Mouse (Mus musculus) cortical plate, adult 2 months (tissue): Measurements from ENCODE around the gene Fkbp5. TPM values are rescaled to one million over a fixed set of nuclear protein-coding genes. Genes with fewer than 3 reads are reported as not detected.

Source experiments
- H3K27ac ChIP-seq: fragments of 200-500 bp; 2 replicates; pipeline ENCODE4 v1.5.1; 2012; ENCODE audit warnings: low read length, control low read depth, inconsistent platforms; ENCODE audit not compliant: insufficient read depth
- H3K4me1 ChIP-seq: fragments of 200-500 bp; 2 replicates; pipeline ENCODE4 v1.6.1; 2011; ENCODE audit warnings: low read length; ENCODE audit not compliant: control insufficient read depth, insufficient read depth
- H3K4me3 ChIP-seq: fragments of 200-500 bp; 2 replicates; pipeline ENCODE4 v1.5.1; 2011; ENCODE audit warnings: mild to moderate bottlenecking, low read length, control low read depth; ENCODE audit not compliant: insufficient read depth
- CTCF ChIP-seq: fragments of 200-500 bp; IDR thresholded peaks from 2 replicates; pipeline ENCODE4 v1.5.1; 2011; ENCODE audit warnings: mild to moderate bottlenecking, control low read depth, low read length; ENCODE audit not compliant: insufficient read depth; ENCODE audit errors: extremely low read depth
- POLR2A ChIP-seq: fragments of 200-500 bp; IDR thresholded peaks from 2 replicates; pipeline ENCODE4 v1.6.1; 2011; ENCODE audit warnings: mild to moderate bottlenecking, low read length, control low read depth; ENCODE audit not compliant: insufficient read depth; ENCODE audit errors: extremely low read depth
- polyA plus RNA-seq: library from polyadenylated mRNA; depleted of rRNA; stranded (reverse); fragments of >200 nt; gene quantifications from 2 replicates; pipeline ENCODE4 v1.2.3, GENCODE M21; 2012; rRNA removed

Fkbp5 gene
- polyA plus RNA-seq, 1 experiment = 13.5 TPM

DNA sequence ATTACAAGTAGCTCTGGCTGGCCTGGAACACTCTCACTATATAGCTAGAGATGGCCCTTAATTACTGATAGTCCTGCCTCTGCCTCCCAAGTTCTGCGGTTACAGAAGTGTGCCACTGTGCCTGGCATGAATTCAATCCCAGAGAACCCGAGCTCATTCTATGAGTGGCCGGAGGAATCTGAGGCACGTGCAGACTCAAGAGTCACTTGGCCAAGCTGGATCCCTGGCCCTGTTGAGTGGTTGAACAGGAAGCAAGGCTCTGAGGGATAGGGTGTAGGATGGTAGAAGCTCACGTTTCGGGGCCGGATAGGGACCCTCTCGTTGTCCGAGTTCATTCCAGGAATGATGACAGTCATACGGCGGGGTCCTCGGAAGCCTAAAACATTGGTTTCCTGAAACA, 161.5 kb downstream of the Fkbp5 start:
- TF ChIP-seq POLR2A = no peak
- TF ChIP-seq CTCF = no peak
- no peak overlapping the region for H3K4me3 ChIP-seq
- H3K4me1 ChIP-seq = no peaks in the 10 kb centered on the region
- H3K27ac ChIP-seq = no peak overlapping the region

DNA sequence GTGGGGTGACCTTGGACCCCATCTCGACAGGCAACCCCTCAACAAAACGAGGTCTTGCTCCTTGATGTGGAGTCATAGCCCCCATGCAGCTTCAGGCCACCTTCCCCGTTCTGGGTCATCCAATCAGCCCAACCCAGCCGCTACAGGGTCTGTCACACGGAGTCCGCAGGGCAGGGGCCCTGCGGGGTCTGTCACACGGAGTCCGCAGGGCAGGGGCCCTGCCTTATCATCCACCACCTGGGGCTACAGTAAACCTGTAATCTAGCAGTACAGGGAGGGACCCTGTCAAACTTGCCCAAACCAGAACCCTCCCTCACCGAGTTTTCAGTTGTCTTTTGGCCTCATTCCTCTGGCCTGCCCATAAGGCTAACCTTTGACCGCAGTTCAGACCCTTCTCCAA, 165.3 kb downstream of the Fkbp5 start:
- Histone ChIP-seq H3K4me3 (no peak overlapping the region), H3K4me1 (no peaks in the 10 kb centered on the region), H3K27ac (no peak overlapping the region)
- TF ChIP-seq CTCF = no peak
- TF ChIP-seq POLR2A = no peak

- H3K4me1 ChIP-seq = no peaks in the 10 kb centered on the region
- no peak for TF ChIP-seq POLR2A
- no peak for TF ChIP-seq CTCF
- peak overlapping the region; percentile 40 for H3K4me3 ChIP-seq
- no peak overlapping the region for H3K27ac ChIP-seq
Observed at GRCm38 (mm10) chr17:28351353-28351890, 165.9 kb downstream of the Fkbp5 start.

DNA sequence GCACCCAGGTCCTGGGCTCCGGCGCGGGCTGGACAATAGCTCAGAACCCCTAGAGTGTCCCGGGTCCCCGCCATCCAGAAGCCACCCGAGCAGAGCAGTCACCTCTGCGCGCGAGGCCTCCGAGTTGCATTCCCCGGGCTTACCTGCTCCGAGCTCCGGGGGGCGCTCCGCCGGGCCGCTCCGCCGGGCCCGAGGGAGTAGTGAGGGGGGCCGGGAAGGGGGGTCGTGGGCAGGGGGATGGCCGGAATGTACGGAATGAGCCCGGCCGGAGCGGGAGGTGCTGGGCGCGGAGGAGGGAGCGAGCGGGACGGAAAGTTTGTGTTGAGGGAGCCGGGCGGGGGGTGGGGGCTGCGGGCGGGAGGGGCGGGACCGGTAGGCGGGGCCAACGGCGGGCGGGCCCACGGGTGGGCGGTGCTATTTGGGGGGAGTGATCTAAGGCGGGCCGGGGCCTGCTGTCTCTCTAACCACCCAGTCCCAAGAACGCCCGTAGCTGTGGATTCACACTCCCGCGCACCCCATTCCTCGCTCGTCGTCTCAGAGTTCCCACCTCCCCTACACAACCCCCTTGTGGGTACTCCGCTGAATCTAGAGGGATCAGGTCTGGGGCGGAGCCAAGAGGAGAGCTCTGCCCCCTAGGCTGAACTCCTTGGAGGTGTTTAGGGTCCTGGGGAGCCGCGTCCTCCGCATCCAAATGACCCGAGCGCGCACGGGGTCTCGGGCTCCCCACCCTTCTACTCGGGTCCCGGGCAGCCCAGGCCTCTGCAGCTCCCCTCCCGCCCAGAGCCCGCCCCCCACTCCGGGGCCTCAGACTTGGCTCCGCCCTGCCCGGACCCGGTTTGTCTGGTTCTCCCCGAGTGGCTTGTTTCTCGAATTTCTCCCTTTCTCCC, 166.6 kb downstream of the Fkbp5 start, which contains the start of gene Tead3:
Tead3 (minus strand) TSS at position 352 of the 887 bp plus-strand sequence.
- no peaks in the 10 kb centered on the region for H3K4me1 ChIP-seq
- peak; percentile 22; the same call in 1 of the 2 replicates for TF ChIP-seq POLR2A
- no peak for TF ChIP-seq CTCF
- peak within 1 kb of the TSS; percentile 40 for H3K4me3 ChIP-seq
- H3K27ac ChIP-seq = no peak within 1 kb of the TSS

GRCm38 (mm10) chr17:28349901-28350465, 167.3 kb downstream of the Fkbp5 start:
- TF ChIP-seq POLR2A = no peak
- TF ChIP-seq CTCF = no peak
- Histone ChIP-seq H3K27ac (no peak overlapping the region), H3K4me3 (peak overlapping the region; percentile 40), H3K4me1 (no peaks in the 10 kb centered on the region)

GRCm38 (mm10) chr17:28349264-28349880, 168.0 kb downstream of the Fkbp5 start:
- Histone ChIP-seq H3K4me3 (peak overlapping the region; percentile 40; the same call in 1 of the 2 replicates), H3K27ac (no peak overlapping the region), H3K4me1 (no peaks in the 10 kb centered on the region)
- TF ChIP-seq POLR2A (no peak), CTCF (no peak)

Other genes with a start within 250 kb of the Fkbp5 start
- 13.7 and 14.4 TPM in 2 replicates for gene Fance, start 204.0 kb downstream of the Fkbp5 start, polyA plus RNA-seq
- gene Rpl10a, start 189.1 kb downstream of the Fkbp5 start, polyA plus RNA-seq = 705 and 712 TPM in 2 replicates
- 2.5 and 3.1 TPM in 2 replicates for gene Tead3, start 166.7 kb downstream of the Fkbp5 start, polyA plus RNA-seq
- not detected in 2 replicates for gene Tulp1, start 152.3 kb downstream of the Fkbp5 start, polyA plus RNA-seq
- gene Armc12, start 13.3 kb upstream of the Fkbp5 start, polyA plus RNA-seq = not detected in 2 replicates
- not detected in 2 replicates for gene Clpsl2, start 31.9 kb upstream of the Fkbp5 start, polyA plus RNA-seq
- not detected in 2 replicates for gene Clps, start 43.2 kb upstream of the Fkbp5 start, polyA plus RNA-seq
- 4.5 and 5.1 TPM in 2 replicates for gene Lhfpl5, start 58.1 kb upstream of the Fkbp5 start, polyA plus RNA-seq
- 68.5 and 70.7 TPM in 2 replicates for gene Srpk1, start 105.2 kb upstream of the Fkbp5 start, polyA plus RNA-seq
- gene Slc26a8, start 172.7 kb upstream of the Fkbp5 start, polyA plus RNA-seq = 10.7 and 12.0 TPM in 2 replicates
- gene Mapk14, start 173.8 kb upstream of the Fkbp5 start, polyA plus RNA-seq = 125 and 127 TPM in 2 replicates
- gene AC170998.1, start 208.6 kb upstream of the Fkbp5 start, polyA plus RNA-seq = 1.7 and 1.8 TPM in 2 replicates